17 mouse cellular contexts compared by ENCODE assay signal in the genomic region with DNA sequence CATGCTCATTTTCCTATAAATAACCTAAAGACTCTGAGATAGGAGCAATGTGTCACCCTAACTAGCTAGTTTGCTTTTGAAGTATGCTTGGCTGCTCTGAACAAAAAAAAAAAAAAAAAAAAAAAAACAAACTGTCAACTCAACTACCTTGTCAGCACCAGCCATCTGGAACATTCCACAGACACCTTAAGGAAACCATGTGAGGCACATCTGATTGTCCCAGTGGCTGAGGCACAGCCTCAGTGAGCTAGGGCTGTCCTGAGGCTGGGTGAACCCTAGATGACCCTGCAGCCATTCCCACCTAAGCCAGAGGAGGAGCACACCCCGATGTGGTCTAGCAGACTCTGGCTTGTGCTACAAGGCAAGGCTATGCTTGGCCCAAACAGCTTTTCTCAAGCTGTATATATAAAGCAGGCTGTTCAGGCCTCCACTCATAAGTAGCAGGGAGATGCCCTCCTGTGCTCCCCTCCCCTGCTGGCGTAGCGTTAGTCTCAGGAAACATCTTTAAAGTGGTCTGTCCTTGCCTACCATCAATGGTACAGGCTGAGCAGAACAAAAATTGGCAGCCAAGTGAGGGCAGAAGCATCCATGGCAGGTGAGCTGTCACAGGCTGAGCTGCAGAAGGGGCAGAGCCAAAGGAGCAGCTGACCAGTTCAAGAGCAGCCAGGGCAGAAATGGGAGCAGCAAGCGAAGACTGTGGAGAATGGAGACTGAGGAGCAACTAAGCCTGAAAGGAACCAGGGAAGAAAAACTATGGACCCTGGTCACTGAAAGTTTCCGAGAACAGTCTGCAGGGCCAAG. TPM values are rescaled to one million over a fixed set of nuclear protein-coding genes. Genes with fewer than 3 reads are reported as not detected.
DNase-seq lines count a peak whose midpoint lies in the region; ATAC-seq and TF ChIP-seq lines count a peak whose summit lies in the region.
"Had no signal": no experiment of that assay in that cellular context is flagged by ENCODE, and none has a peak within 500 bp of the region (broad histone marks: within the 10 kb centered on the region; RNA-seq: fewer than 3 reads in every experiment).

No protein-coding gene starts in this region.

- WGBS in hindbrain, embryonic 13.5 days, result 93% methylated on average over 5 of the region's 5 CpGs
- 91% methylated on average over 5 of the region's 5 CpGs for WGBS in hindbrain, embryonic 14.5 days
- WGBS in embryonic facial prominence, embryonic 10.5 days, result 86% methylated on average over 5 of the region's 5 CpGs

- no peak overlapping the region for H3K4me2 ChIP-seq in hindbrain, embryonic 13.5 days
- H3K4me2 ChIP-seq in hindbrain, embryonic 14.5 days (replicated peaks), result no peak overlapping the region
- H3K4me2 ChIP-seq: forebrain, embryonic 12.5 days; limb, embryonic 13.5 days; neural tube, embryonic 15.5 days had no signal

- ATAC-seq in hindbrain, embryonic 13.5 days (ENCODE audit: low FRiP score), result no peak
- ATAC-seq in hindbrain, embryonic 14.5 days (ENCODE audit: low FRiP score), result no peak
- peak; percentile 50 for ATAC-seq in megakaryocyte-erythroid progenitor cell, adult 5-6 weeks (replicated peaks; ENCODE audit: low FRiP score, low TSS enrichment, poor library complexity, severe bottlenecking)
- ATAC-seq in frontal cortex, adult (ENCODE audit: low TSS enrichment), result no peak

- no peak for TF ChIP-seq CTCF in testis, adult 2 months (IDR thresholded peaks at IDR 0.05; ENCODE audit: control insufficient read depth, insufficient read depth, insufficient replicate concordance, low read depth, low read length)

- no peaks in the 10 kb centered on the region for H3K27me3 ChIP-seq in hindbrain, embryonic 13.5 days
- H3K27me3 ChIP-seq in hindbrain, embryonic 14.5 days (ENCODE audit: control insufficient read depth, insufficient read depth, low read length), result no peaks in the 10 kb centered on the region
- no peaks in the 10 kb centered on the region for H3K27me3 ChIP-seq in testis, adult 2 months (ENCODE audit: control insufficient read depth, insufficient read depth, low read length)
- H3K27me3 ChIP-seq in embryonic facial prominence, embryonic 10.5 days (replicated peaks; ENCODE audit: low read depth, poor library complexity, severe bottlenecking), result peaks cover 9% of the 10 kb centered on the region; the same call in 1 of the 2 replicates
- H3K27me3 ChIP-seq: forebrain, embryonic 12.5 days; limb, embryonic 13.5 days; neural tube, embryonic 15.5 days had no signal

- H3K36me3 ChIP-seq in hindbrain, embryonic 13.5 days, result peaks cover 35% of the 10 kb centered on the region
- H3K36me3 ChIP-seq in hindbrain, embryonic 14.5 days (replicated peaks; ENCODE audit: control insufficient read depth, insufficient read depth), result peaks cover 33% of the 10 kb centered on the region
- no peaks in the 10 kb centered on the region for H3K36me3 ChIP-seq in testis, adult 2 months (ENCODE audit: control insufficient read depth, insufficient read depth, low read length)
- H3K36me3 ChIP-seq in embryonic facial prominence, embryonic 10.5 days (replicated peaks), result peaks cover 36% of the 10 kb centered on the region

- H3K9ac ChIP-seq in hindbrain, embryonic 13.5 days, result peak overlapping the region; percentile 49; the same call in 1 of the 2 replicates
- no peak overlapping the region for H3K9ac ChIP-seq in hindbrain, embryonic 14.5 days
- H3K9ac ChIP-seq: forebrain, embryonic 12.5 days; limb, embryonic 13.5 days; neural tube, embryonic 15.5 days had no signal

- TF ChIP-seq POLR2A in testis, adult 2 months (IDR thresholded peaks at IDR 0.05; ENCODE audit: control insufficient read depth, low read depth, low read length), result no peak

- no peaks in the 10 kb centered on the region for H3K9me3 ChIP-seq in hindbrain, embryonic 13.5 days
- H3K9me3 ChIP-seq in hindbrain, embryonic 14.5 days (ENCODE audit: control insufficient read depth, low read length), result no peaks in the 10 kb centered on the region
- H3K9me3 ChIP-seq in embryonic facial prominence, embryonic 10.5 days, result no peaks in the 10 kb centered on the region
- H3K9me3 ChIP-seq: forebrain, embryonic 12.5 days; limb, embryonic 13.5 days; neural tube, embryonic 15.5 days had no signal

- no peak overlapping the region for H3K27ac ChIP-seq in hindbrain, embryonic 13.5 days
- no peak overlapping the region for H3K27ac ChIP-seq in hindbrain, embryonic 14.5 days
- H3K27ac ChIP-seq in testis, adult 2 months (ENCODE audit: control insufficient read depth, insufficient read depth, low read depth, low read length), result 0 out of 2 replicates have a peak overlapping the region, but pooled peaks have one; percentile 5
- H3K27ac ChIP-seq in embryonic facial prominence, embryonic 10.5 days (replicated peaks), result peak overlapping the region; percentile 51
- H3K27ac ChIP-seq: forebrain, embryonic 12.5 days; gastrocnemius, adult 2 months; limb, embryonic 13.5 days; neural tube, embryonic 15.5 days had no signal

- DNase-seq in hindbrain, embryonic 14.5 days (ENCODE audit: low spot score), result no peak
- DNase-seq in testis, postnatal 10 days (ENCODE audit: low spot score), result no peak
- DNase-seq in embryonic facial prominence, embryonic 10.5 days (ENCODE audit: low spot score), result no peak
- no peak for DNase-seq in left cerebral cortex, adult 8-10 months (ENCODE audit: low spot score in 2 of 2)
- DNase-seq: cerebellum, adult 9-10 months; gastrocnemius, adult 2 months; kidney, adult 11 months; right cerebral cortex, adult 18-20 months; thymus, adult 18-20 months had no signal

- H3K4me1 ChIP-seq in hindbrain, embryonic 13.5 days (replicated peaks), result peaks cover 5% of the 10 kb centered on the region; the same call in 1 of the 2 replicates
- H3K4me1 ChIP-seq in hindbrain, embryonic 14.5 days (replicated peaks; ENCODE audit: control insufficient read depth, insufficient read depth, low read length), result 0 out of 2 replicates have a peak, but pooled peaks cover 3% of the 10 kb centered on the region
- H3K4me1 ChIP-seq in testis, adult 2 months (ENCODE audit: control insufficient read depth, insufficient read depth, low read length), result peaks cover 2% of the 10 kb centered on the region; the same call in 1 of the 2 replicates
- peaks cover 16% of the 10 kb centered on the region for H3K4me1 ChIP-seq in embryonic facial prominence, embryonic 10.5 days
- H3K4me1 ChIP-seq: forebrain, embryonic 12.5 days had no signal

- no peak overlapping the region for H3K4me3 ChIP-seq in hindbrain, embryonic 13.5 days
- no peak overlapping the region for H3K4me3 ChIP-seq in hindbrain, embryonic 14.5 days (replicated peaks; ENCODE audit: low read length)
- H3K4me3 ChIP-seq in testis, adult 2 months (ENCODE audit: control insufficient read depth, low read depth, low read length), result no peak overlapping the region
- H3K4me3 ChIP-seq in embryonic facial prominence, embryonic 10.5 days, result no peak overlapping the region
- H3K4me3 ChIP-seq: forebrain, embryonic 12.5 days; gastrocnemius, adult 2 months; limb, embryonic 13.5 days; neural tube, embryonic 15.5 days had no signal

RNA-seq across cellular contexts. Expression of gene Abtb1, which starts 8.2 kb away (rescaled TPM):
- 36.3 and 38.2 TPM in 2 replicates for polyA plus RNA-seq in hindbrain, embryonic 13.5 days (2015; fragmentation: Nextera tagmentation; extraction: Ambion mirVana)
- polyA plus RNA-seq in hindbrain, embryonic 14.5 days (2014; fragmentation: Nextera tagmentation; extraction: Ambion mirVana), result 28.1 and 33.8 TPM in 2 replicates
- polyA plus RNA-seq in testis, adult 2 months (2012; rRNA removed), result 46.5 and 51.8 TPM in 2 replicates
- 25.2 and 26.4 TPM in 2 replicates for polyA plus RNA-seq in embryonic facial prominence, embryonic 10.5 days (2016; fragmentation: Nextera tagmentation; extraction: Ambion mirVana)
- total RNA-seq in megakaryocyte-erythroid progenitor cell, adult 5-6 weeks (2014; fragmentation: Nextera tagmentation), result 16.9 and 47.2 TPM in 2 replicates
- 30.6 and 44.0 TPM in 2 replicates for total RNA-seq in megakaryocyte-erythroid progenitor cell, adult 5-6 weeks (2017)
- total RNA-seq in left cerebral cortex, adult 8-10 months (2022), result 10 to 100 TPM; 38.1 to 45.4 (median 43.1) TPM

RNA-seq across cellular contexts. Expression of gene Podxl2, which starts 41.3 kb away (rescaled TPM):
- 546 and 595 TPM in 2 replicates for polyA plus RNA-seq in hindbrain, embryonic 13.5 days (2015; fragmentation: Nextera tagmentation; extraction: Ambion mirVana)
- polyA plus RNA-seq in hindbrain, embryonic 14.5 days (2014; fragmentation: Nextera tagmentation; extraction: Ambion mirVana), result 525 and 527 TPM in 2 replicates
- 20.5 and 21.3 TPM in 2 replicates for polyA plus RNA-seq in testis, adult 2 months (2012; rRNA removed)
- 52.1 and 56.3 TPM in 2 replicates for polyA plus RNA-seq in embryonic facial prominence, embryonic 10.5 days (2016; fragmentation: Nextera tagmentation; extraction: Ambion mirVana)
- 6.6 TPM in 1 of 2 replicates, not detected in the other for total RNA-seq in megakaryocyte-erythroid progenitor cell, adult 5-6 weeks (2014; fragmentation: Nextera tagmentation)
- total RNA-seq in megakaryocyte-erythroid progenitor cell, adult 5-6 weeks (2017), result not detected in 2 replicates
- 100 to 1,000 TPM; 190 to 207 (median 195) TPM for total RNA-seq in left cerebral cortex, adult 8-10 months (2022)
- total RNA-seq: monocyte, adult 5-6 weeks had no signal

Comparison
In these comparisons a context has a peak if more than half of its experiments do, and no peak if none do; other contexts are left out.
1. H3K27ac ChIP-seq: peak in testis, adult 2 months (single experiment) and embryonic facial prominence, embryonic 10.5 days (single experiment); none in hindbrain, embryonic 13.5 days (single experiment) and hindbrain, embryonic 14.5 days (single experiment).